In the genomic region with DNA sequence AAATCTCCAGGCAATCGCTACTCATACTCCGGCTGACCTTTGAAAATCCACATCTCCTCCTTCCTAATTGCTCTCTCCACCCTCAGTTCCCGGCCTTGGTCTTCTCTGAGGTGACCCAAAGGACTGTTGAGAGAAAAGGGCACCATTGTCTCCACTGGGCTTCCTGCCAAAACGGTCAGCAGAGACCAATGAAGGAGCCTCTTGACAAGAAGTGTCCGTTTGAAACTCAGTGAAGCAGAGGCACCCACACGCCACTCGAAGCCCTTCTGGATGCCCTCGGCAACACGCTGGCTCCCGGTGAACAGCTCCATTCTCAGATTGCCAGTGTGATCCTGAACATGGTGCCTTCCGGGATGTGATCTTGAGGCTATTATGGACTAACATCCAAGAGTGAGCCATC, we compare ENCODE assay signal across 9 mouse cellular contexts.
DNase-seq lines count a peak whose midpoint lies in the region; ATAC-seq and TF ChIP-seq lines count a peak whose summit lies in the region.
"Had no signal": no experiment of that assay in that cellular context is flagged by ENCODE, and none has a peak within 500 bp of the region (broad histone marks: within the 10 kb centered on the region; RNA-seq: fewer than 3 reads in every experiment).

No protein-coding gene starts in this region.

- no peaks in the 10 kb centered on the region for H3K9me3 ChIP-seq in forebrain, embryonic 15.5 days
- H3K9me3 ChIP-seq in midbrain, embryonic 10.5 days (replicated peaks), result no peaks in the 10 kb centered on the region
- H3K9me3 ChIP-seq: heart, embryonic 15.5 days had no signal

- DNase-seq in right cerebral cortex, postnatal 4 days, result peak; percentile 23
- DNase-seq in right cerebral cortex, postnatal 25 days, result no peak
- no peak for DNase-seq in midbrain, embryonic 10.5 days (ENCODE audit: low spot score)
- no peak for DNase-seq in kidney, postnatal 25 days
- no peak for DNase-seq in left cerebral cortex, adult 8-10 months (ENCODE audit: low spot score in 2 of 2)
- no peak for DNase-seq in cerebellum, adult 2 months
- DNase-seq: thymus, postnatal 4 days had no signal

- no peak overlapping the region for H3K9ac ChIP-seq in forebrain, embryonic 15.5 days (replicated peaks)
- H3K9ac ChIP-seq: heart, embryonic 15.5 days had no signal

- ATAC-seq in forebrain, embryonic 15.5 days (replicated peaks), result no peak

- no peaks in the 10 kb centered on the region for H3K36me3 ChIP-seq in forebrain, embryonic 15.5 days
- no peaks in the 10 kb centered on the region for H3K36me3 ChIP-seq in midbrain, embryonic 10.5 days
- H3K36me3 ChIP-seq: heart, embryonic 15.5 days had no signal

- TF ChIP-seq POLR2A in cerebellum, adult 2 months (IDR thresholded peaks at IDR 0.05; ENCODE audit: borderline replicate concordance, insufficient read depth, low read length), result no peak

- H3K4me1 ChIP-seq in forebrain, embryonic 15.5 days, result peaks cover 17% of the 10 kb centered on the region
- peaks cover 38% of the 10 kb centered on the region for H3K4me1 ChIP-seq in midbrain, embryonic 10.5 days
- H3K4me1 ChIP-seq in cerebellum, adult 2 months (ENCODE audit: control insufficient read depth, insufficient read depth, low read length), result no peaks in the 10 kb centered on the region

- TF ChIP-seq CTCF in cerebellum, adult 2 months (IDR thresholded peaks at IDR 0.05; ENCODE audit: borderline replicate concordance, insufficient read depth, low read depth, low read length), result no peak

- no peak overlapping the region for H3K4me3 ChIP-seq in forebrain, embryonic 15.5 days
- no peak overlapping the region for H3K4me3 ChIP-seq in midbrain, embryonic 10.5 days
- H3K4me3 ChIP-seq in cerebellum, adult 2 months (replicated peaks; ENCODE audit: insufficient read depth, low read depth, low read length), result no peak overlapping the region
- H3K4me3 ChIP-seq: heart, embryonic 15.5 days had no signal

- H3K27ac ChIP-seq in forebrain, embryonic 15.5 days (replicated peaks), result no peak overlapping the region
- peak overlapping the region; percentile 69 for H3K27ac ChIP-seq in midbrain, embryonic 10.5 days (replicated peaks)
- H3K27ac ChIP-seq in cerebellum, adult 2 months (ENCODE audit: insufficient read depth, low read length), result no peak overlapping the region
- H3K27ac ChIP-seq: heart, embryonic 15.5 days had no signal

- H3K4me2 ChIP-seq in forebrain, embryonic 15.5 days (replicated peaks), result 0 out of 2 replicates have a peak overlapping the region, but pooled peaks have one; percentile 5
- H3K4me2 ChIP-seq: heart, embryonic 15.5 days had no signal

- WGBS in forebrain, embryonic 15.5 days, result 11% methylated on average over 11 of the region's 11 CpGs
- WGBS in midbrain, embryonic 10.5 days, result 44% methylated on average over 11 of the region's 11 CpGs
- 16% methylated on average over 11 of the region's 11 CpGs for WGBS in cerebellum, adult 2 months

- H3K27me3 ChIP-seq in forebrain, embryonic 15.5 days, result no peaks in the 10 kb centered on the region
- H3K27me3 ChIP-seq in midbrain, embryonic 10.5 days (ENCODE audit: low read depth, poor library complexity, severe bottlenecking), result peaks cover 25% of the 10 kb centered on the region
- no peaks in the 10 kb centered on the region for H3K27me3 ChIP-seq in cerebellum, adult 2 months (ENCODE audit: control insufficient read depth, insufficient read depth, low read length)
